Mouse (Mus musculus) MEL (cell line): ENCODE results near the gene Atp6v0b. TPM values are rescaled to one million over a fixed set of nuclear protein-coding genes. Genes with fewer than 3 reads are reported as not detected.

ENCODE experiments used
- DNase-seq: peaks from one replicate; pipeline ENCODE4 v3.0.0; 2011; ENCODE audit warnings: low read depth, low spot score
- H3K27ac ChIP-seq: 2 replicates; pipeline ENCODE4 v1.5.1; 2012; ENCODE audit warnings: low read depth, mild to moderate bottlenecking, control low read depth, low read length, moderate library complexity; ENCODE audit not compliant: control insufficient read depth
- H3K27me3 ChIP-seq, 2 experiments: fragments of 150-350 bp in 1 of 2; sonication (generic) in 1 of 2; 2 replicates each; pipeline ENCODE4 v1.6.1; 2012; ENCODE audit warnings: low read length in 2 of 2, mild to moderate bottlenecking in 2 of 2, improper control_type of control experiment in 1 of 2, moderate library complexity in 1 of 2; ENCODE audit not compliant: insufficient read depth in 2 of 2, control insufficient read depth in 1 of 2
- H3K36me3 ChIP-seq, 2 experiments: 2 replicates each; pipeline ENCODE4 v1.6.1; 2012 to 2014; ENCODE audit warnings: low read length in 2 of 2, improper control_type of control experiment in 1 of 2, inconsistent platforms in 1 of 2, mild to moderate bottlenecking in 1 of 2; ENCODE audit not compliant: insufficient read depth in 2 of 2, control insufficient read depth in 1 of 2
- H3K4me1 ChIP-seq, 2 experiments: fragments of 150-350 bp in 1 of 2; sonication (generic) in 1 of 2; 2 replicates each; pipeline ENCODE4 v1.6.1; 2012; ENCODE audit warnings: low read length in 2 of 2, improper control_type of control experiment in 1 of 2, mild to moderate bottlenecking in 1 of 2; ENCODE audit not compliant: insufficient read depth in 2 of 2, control insufficient read depth in 1 of 2
- H3K4me3 ChIP-seq, 2 experiments: fragments of 150-350 bp in 1 of 2; sonication (generic) in 1 of 2; 2 replicates each; pipeline ENCODE4 v1.5.1; 2012; ENCODE audit warnings: low read depth in 2 of 2, low read length in 2 of 2, mild to moderate bottlenecking in 2 of 2, moderate library complexity in 2 of 2, control low read depth in 1 of 2, improper control_type of control experiment in 1 of 2; ENCODE audit not compliant: control insufficient read depth in 1 of 2, insufficient read depth in 1 of 2
- H3K79me2 ChIP-seq: 2 replicates; pipeline ENCODE4 v1.6.1; 2012; ENCODE audit warnings: mild to moderate bottlenecking, low read length, moderate library complexity; ENCODE audit not compliant: control insufficient read depth, poor library complexity, insufficient read depth
- H3K9ac ChIP-seq: 2 replicates; pipeline ENCODE4 v1.6.1; 2012; ENCODE audit warnings: low read depth, mild to moderate bottlenecking, control low read depth, low read length, moderate library complexity; ENCODE audit not compliant: control insufficient read depth, poor library complexity, severe bottlenecking
- H3K9me3 ChIP-seq: fragments of 150-350 bp; sonication (generic); replicated peaks from 2 replicates; pipeline ENCODE4 v1.6.1; 2012; ENCODE audit warnings: mild to moderate bottlenecking, low read length, improper control_type of control experiment, moderate library complexity; ENCODE audit not compliant: insufficient read depth
- BHLHE40 ChIP-seq: IDR thresholded peaks from 2 replicates; pipeline ENCODE4 v1.6.1; 2012; ENCODE audit warnings: low read depth, mild to moderate bottlenecking, inconsistent platforms, low read length, improper control_type of control experiment, borderline replicate concordance
- CHD2 ChIP-seq: IDR thresholded peaks from 2 replicates; pipeline ENCODE4 v1.6.1; 2011; ENCODE audit warnings: low read length, improper control_type of control experiment
- E2F4 ChIP-seq: IDR thresholded peaks from 2 replicates; pipeline ENCODE4 v1.6.1; 2011; ENCODE audit warnings: low read depth, low read length, improper control_type of control experiment, borderline replicate concordance
- ELF1 ChIP-seq: IDR thresholded peaks from 2 replicates; pipeline ENCODE4 v1.6.1; 2014; ENCODE audit warnings: low read depth, mild to moderate bottlenecking, inconsistent platforms, low read length, improper control_type of control experiment, moderate library complexity
- EP300 ChIP-seq, 2 experiments: IDR thresholded peaks; 2 replicates each; pipeline ENCODE4 v1.6.1; 2011; ENCODE audit warnings: improper control_type of control experiment in 2 of 2, low read length in 2 of 2, low read depth in 1 of 2, mild to moderate bottlenecking in 1 of 2
- ETS1 ChIP-seq: IDR thresholded peaks from 2 replicates; pipeline ENCODE4 v1.6.1; 2012; ENCODE audit warnings: low read depth, mild to moderate bottlenecking, inconsistent platforms, low read length, improper control_type of control experiment, moderate library complexity
- GABPA ChIP-seq: IDR thresholded peaks from 2 replicates; pipeline ENCODE4 v1.6.1; 2012; ENCODE audit warnings: low read depth, mild to moderate bottlenecking, inconsistent platforms, low read length, improper control_type of control experiment, moderate library complexity
- MAFK ChIP-seq: IDR thresholded peaks from 2 replicates; pipeline ENCODE4 v1.6.1; 2011; ENCODE audit warnings: low read depth, mild to moderate bottlenecking, low read length, improper control_type of control experiment, borderline replicate concordance
- MAX ChIP-seq: IDR thresholded peaks from 2 replicates; pipeline ENCODE4 v1.6.1; 2011; ENCODE audit warnings: low read length, improper control_type of control experiment
- MAZ ChIP-seq: IDR thresholded peaks from 2 replicates; pipeline ENCODE4 v1.6.1; 2012; ENCODE audit warnings: low read depth, mild to moderate bottlenecking, inconsistent platforms, low read length, improper control_type of control experiment
- MEF2A ChIP-seq: IDR thresholded peaks from 2 replicates; pipeline ENCODE4 v1.6.1; 2014; ENCODE audit warnings: low read depth, mild to moderate bottlenecking, inconsistent platforms, low read length, improper control_type of control experiment; ENCODE audit not compliant: poor library complexity, insufficient replicate concordance, severe bottlenecking; ENCODE audit errors: extremely low read depth
- MYB ChIP-seq: IDR thresholded peaks from 2 replicates; pipeline ENCODE4 v1.6.1; 2011; ENCODE audit warnings: mild to moderate bottlenecking, low read depth, low read length, improper control_type of control experiment
- NRF1 ChIP-seq: IDR thresholded peaks from 2 replicates; pipeline ENCODE4 v1.6.1; 2014; ENCODE audit warnings: low read depth, mild to moderate bottlenecking, inconsistent platforms, low read length, improper control_type of control experiment, moderate library complexity; ENCODE audit not compliant: poor library complexity, insufficient read depth, severe bottlenecking
- RCOR1 ChIP-seq: IDR thresholded peaks from 2 replicates; pipeline ENCODE4 v1.6.1; 2012; ENCODE audit warnings: low read depth, mild to moderate bottlenecking, inconsistent platforms, low read length, improper control_type of control experiment
- SMC3 ChIP-seq: IDR thresholded peaks from 2 replicates; pipeline ENCODE4 v1.6.1; 2011; ENCODE audit warnings: low read depth, low read length, improper control_type of control experiment
- TBP ChIP-seq: IDR thresholded peaks from 2 replicates; pipeline ENCODE4 v1.8.0; 2011; ENCODE audit warnings: low read depth, low read length, improper control_type of control experiment
- TCF12 ChIP-seq: IDR thresholded peaks from 2 replicates; pipeline ENCODE4 v1.6.1; 2014; ENCODE audit warnings: low read depth, mild to moderate bottlenecking, inconsistent platforms, low read length, improper control_type of control experiment, moderate library complexity
- USF1 ChIP-seq: IDR thresholded peaks from 2 replicates; pipeline ENCODE4 v1.6.1; 2014; ENCODE audit warnings: low read depth, mild to moderate bottlenecking, inconsistent platforms, low read length, improper control_type of control experiment, moderate library complexity
- USF2 ChIP-seq, 2 experiments: IDR thresholded peaks; 2 replicates each; pipeline ENCODE4 v1.6.1; 2011 to 2012; ENCODE audit warnings: improper control_type of control experiment in 2 of 2, low read length in 2 of 2, borderline replicate concordance in 1 of 2, inconsistent platforms in 1 of 2, low read depth in 1 of 2, mild to moderate bottlenecking in 1 of 2; ENCODE audit not compliant: insufficient read depth in 1 of 2
- ZKSCAN1 ChIP-seq: IDR thresholded peaks from 2 replicates; pipeline ENCODE4 v1.6.1; 2012; ENCODE audit warnings: low read depth, mild to moderate bottlenecking, inconsistent platforms, low read length, improper control_type of control experiment, moderate library complexity
- ZNF384 ChIP-seq: IDR thresholded peaks from 2 replicates; pipeline ENCODE4 v1.6.1; 2012; ENCODE audit warnings: low read depth, mild to moderate bottlenecking, inconsistent platforms, low read length, improper control_type of control experiment
- polyA plus RNA-seq, 2 experiments: library from polyadenylated mRNA; stranded (reverse) in 1 of 2; unstranded in 1 of 2; fragments of >175 nt in 1 of 2; fragments of >200 nt in 1 of 2; gene quantifications; 2 replicates each; pipeline versions ENCODE4 v1.2.1 to v1.2.4; 2012; ENCODE audit warnings: low replicate concordance in 2 of 2, low read depth in 1 of 2; ENCODE audit not compliant: insufficient read length in 2 of 2, insufficient read depth in 1 of 2, missing spikeins in 1 of 2
- total RNA-seq: library from RNA; depleted of rRNA; stranded (reverse); fragments of 300-350 nt; gene quantifications from 2 replicates; pipeline ENCODE4 v1.2.3, GENCODE M21; 2012

Gene Atp6v0b
- total and polyA plus RNA-seq, 3 experiments, result 286 to 343 TPM; not detected in 1

DNA sequence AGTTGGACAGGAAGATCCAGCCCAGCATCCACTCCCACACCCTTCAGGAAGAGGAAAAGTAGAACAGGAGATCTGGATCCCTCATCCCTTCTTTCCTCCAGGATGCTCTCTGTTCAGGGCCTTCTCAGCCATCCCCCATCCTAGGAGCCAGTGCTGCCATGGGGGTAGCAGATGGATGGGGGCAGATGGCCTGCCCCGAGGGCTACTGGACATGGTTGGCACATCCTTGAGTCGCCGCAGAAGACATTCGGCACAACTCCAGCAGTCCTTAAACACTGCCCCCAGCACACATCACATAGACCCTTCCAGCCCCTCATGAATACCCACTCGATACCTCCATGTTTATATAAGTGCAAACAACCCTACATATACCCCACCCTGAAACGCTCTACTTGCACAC, 8.9 kb upstream of the Atp6v0b start:
- no peak for DNase-seq
- Histone ChIP-seq H3K4me1 (peaks cover 0 to 2% of the 10 kb centered on the region in 2 experiments; a peak in 2 of 4 replicates), H3K9me3 (no peaks in the 10 kb centered on the region)
- TF ChIP-seq E2F4 (no peak), RCOR1 (no peak), MAX (no peak), BHLHE40 (no peak), MAFK (no peak), ELF1 (no peak), ZNF384 (no peak), ETS1 (no peak), USF1 (no peak), MYB (no peak), MEF2A (no peak), TCF12 (no peak), MAZ (no peak), USF2 (IDR thresholded peaks at IDR 0.05; ENCODE audit: borderline replicate concordance in 1 of 2, insufficient read depth in 1 of 2, low read depth in 1 of 2, low read length in 2 of 2) (no peak), EP300 (IDR thresholded peaks at IDR 0.05; ENCODE audit: low read depth in 1 of 2, low read length in 2 of 2) (no peak), SMC3 (no peak), GABPA (no peak), TBP (no peak), ZKSCAN1 (no peak), NRF1 (no peak)
- TF ChIP-seq, all 39 proteins: peak for 0
- peaks cover 7% of the 10 kb centered on the region for H3K79me2 ChIP-seq
- H3K9ac ChIP-seq, result no peak overlapping the region
- no peak overlapping the region for H3K4me3 ChIP-seq
- H3K27me3 ChIP-seq, result no peaks in the 10 kb centered on the region
- no peaks in the 10 kb centered on the region for H3K36me3 ChIP-seq
- H3K27ac ChIP-seq, result no peak overlapping the region

GRCm38 (mm10) chr4:117895339-117895738, 8.2 kb upstream of the Atp6v0b start:
- DNase-seq, result no peak
- Histone ChIP-seq H3K36me3 (no peaks in the 10 kb centered on the region), H3K9ac (no peak overlapping the region)

More at GRCm38 (mm10) chr4:117895339-117895738, 8.2 kb upstream of the Atp6v0b start:
- Histone ChIP-seq H3K9me3 (no peaks in the 10 kb centered on the region), H3K4me3 (no peak overlapping the region), H3K27ac (no peak overlapping the region), H3K27me3 (no peaks in the 10 kb centered on the region), H3K79me2 (peaks cover 10% of the 10 kb centered on the region), H3K4me1 (peaks cover 0 to 4% of the 10 kb centered on the region in 2 experiments; a peak in 2 of 4 replicates)
- no peak for TF ChIP-seq MAX
- TF ChIP-seq CHD2, result no peak
- TF ChIP-seq, all 39 proteins: peak for 0
